Mouse (Mus musculus): ENCODE data around the gene Gpr141. TPM values are rescaled to one million over a fixed set of nuclear protein-coding genes. Genes with fewer than 3 reads are reported as not detected.
"Not testable (repeated sequence)": the region's sequence is repeated elsewhere in the genome, so short reads cannot be mapped to it uniquely, and the experiment has no call there.

The Gpr141 gene
- polyA plus RNA-seq, 1 experiment: 0.02 TPM

GRCm38 (mm10) chr13:19793761-19794160 is 30.3 kb downstream of the Gpr141 start:
- Histone ChIP-seq H3K36me3 (ENCODE audit: control insufficient read depth, insufficient read depth, low read length) (no peaks in the 10 kb centered on the region), H3K27me3 (ENCODE audit: control insufficient read depth, insufficient read depth, low read length) (no peaks in the 10 kb centered on the region), H3K27ac (ENCODE audit: control insufficient read depth, insufficient read depth, low read depth, low read length) (no peak overlapping the region), H3K4me1 (ENCODE audit: control insufficient read depth, insufficient read depth, low read length) (no peaks in the 10 kb centered on the region), H3K4me3 (ENCODE audit: control insufficient read depth, low read depth, low read length) (no peak overlapping the region)
- TF ChIP-seq CTCF (IDR thresholded peaks at IDR 0.05; ENCODE audit: control insufficient read depth, insufficient read depth, insufficient replicate concordance, low read depth, low read length): no peak
- no peak for TF ChIP-seq POLR2A (IDR thresholded peaks at IDR 0.05; ENCODE audit: control insufficient read depth, low read depth, low read length)

- H3K4me1 ChIP-seq (ENCODE audit: control insufficient read depth, insufficient read depth, low read length); H3K36me3 ChIP-seq (ENCODE audit: control insufficient read depth, insufficient read depth, low read length); H3K27ac ChIP-seq (ENCODE audit: control insufficient read depth, insufficient read depth, low read depth, low read length); H3K4me3 ChIP-seq (ENCODE audit: control insufficient read depth, low read depth, low read length); H3K27me3 ChIP-seq (ENCODE audit: control insufficient read depth, insufficient read depth, low read length): not testable (repeated sequence)
Observed at GRCm38 (mm10) chr13:19787946-19788345, 36.1 kb downstream of the Gpr141 start.

- H3K4me1 ChIP-seq (ENCODE audit: control insufficient read depth, insufficient read depth, low read length): peaks cover 8% of the 10 kb centered on the region
- H3K36me3 ChIP-seq (ENCODE audit: control insufficient read depth, insufficient read depth, low read length): no peaks in the 10 kb centered on the region
- TF ChIP-seq POLR2A (IDR thresholded peaks at IDR 0.05; ENCODE audit: control insufficient read depth, low read depth, low read length): no peak
- H3K27me3 ChIP-seq (ENCODE audit: control insufficient read depth, insufficient read depth, low read length): no peaks in the 10 kb centered on the region
- H3K27ac ChIP-seq (ENCODE audit: control insufficient read depth, insufficient read depth, low read depth, low read length): no peak overlapping the region
- H3K4me3 ChIP-seq (ENCODE audit: control insufficient read depth, low read depth, low read length): no peak overlapping the region
Observed at GRCm38 (mm10) chr13:19770163-19770562, 53.9 kb downstream of the Gpr141 start.

- Histone ChIP-seq H3K4me3 (ENCODE audit: control insufficient read depth, low read depth, low read length) (no peak overlapping the region), H3K36me3 (ENCODE audit: control insufficient read depth, insufficient read depth, low read length) (no peaks in the 10 kb centered on the region), H3K4me1 (ENCODE audit: control insufficient read depth, insufficient read depth, low read length) (no peaks in the 10 kb centered on the region), H3K27me3 (ENCODE audit: control insufficient read depth, insufficient read depth, low read length) (no peaks in the 10 kb centered on the region), H3K27ac (ENCODE audit: control insufficient read depth, insufficient read depth, low read depth, low read length) (no peak overlapping the region)
- TF ChIP-seq POLR2A (IDR thresholded peaks at IDR 0.05; ENCODE audit: control insufficient read depth, low read depth, low read length): no peak
- TF ChIP-seq CTCF (IDR thresholded peaks at IDR 0.05; ENCODE audit: control insufficient read depth, insufficient read depth, insufficient replicate concordance, low read depth, low read length): no peak
Observed at GRCm38 (mm10) chr13:19767202-19767601, 56.9 kb downstream of the Gpr141 start.

- H3K27me3 ChIP-seq (ENCODE audit: control insufficient read depth, insufficient read depth, low read length): no peaks in the 10 kb centered on the region
- TF ChIP-seq CTCF (IDR thresholded peaks at IDR 0.05; ENCODE audit: control insufficient read depth, insufficient read depth, insufficient replicate concordance, low read depth, low read length): no peak
- TF ChIP-seq POLR2A (IDR thresholded peaks at IDR 0.05; ENCODE audit: control insufficient read depth, low read depth, low read length): no peak
- H3K4me3 ChIP-seq (ENCODE audit: control insufficient read depth, low read depth, low read length): no peak overlapping the region
- no peak overlapping the region for H3K27ac ChIP-seq (ENCODE audit: control insufficient read depth, insufficient read depth, low read depth, low read length)
- no peaks in the 10 kb centered on the region for H3K4me1 ChIP-seq (ENCODE audit: control insufficient read depth, insufficient read depth, low read length)
- no peaks in the 10 kb centered on the region for H3K36me3 ChIP-seq (ENCODE audit: control insufficient read depth, insufficient read depth, low read length)
Observed at GRCm38 (mm10) chr13:19764276-19764675, 59.8 kb downstream of the Gpr141 start.

GRCm38 (mm10) chr13:19763211-19763610 is 60.8 kb downstream of the Gpr141 start:
- TF ChIP-seq POLR2A (IDR thresholded peaks at IDR 0.05; ENCODE audit: control insufficient read depth, low read depth, low read length) (no peak), CTCF (IDR thresholded peaks at IDR 0.05; ENCODE audit: control insufficient read depth, insufficient read depth, insufficient replicate concordance, low read depth, low read length) (no peak)
- Histone ChIP-seq H3K27me3 (ENCODE audit: control insufficient read depth, insufficient read depth, low read length) (no peaks in the 10 kb centered on the region), H3K36me3 (ENCODE audit: control insufficient read depth, insufficient read depth, low read length) (no peaks in the 10 kb centered on the region), H3K4me1 (ENCODE audit: control insufficient read depth, insufficient read depth, low read length) (no peaks in the 10 kb centered on the region), H3K4me3 (ENCODE audit: control insufficient read depth, low read depth, low read length) (no peak overlapping the region), H3K27ac (ENCODE audit: control insufficient read depth, insufficient read depth, low read depth, low read length) (no peak overlapping the region)

GRCm38 (mm10) chr13:19745741-19746140 is 78.3 kb downstream of the Gpr141 start:
- Histone ChIP-seq H3K36me3 (ENCODE audit: control insufficient read depth, insufficient read depth, low read length) (no peaks in the 10 kb centered on the region), H3K4me1 (ENCODE audit: control insufficient read depth, insufficient read depth, low read length) (no peaks in the 10 kb centered on the region), H3K4me3 (ENCODE audit: control insufficient read depth, low read depth, low read length) (no peak overlapping the region), H3K27me3 (ENCODE audit: control insufficient read depth, insufficient read depth, low read length) (no peaks in the 10 kb centered on the region), H3K27ac (ENCODE audit: control insufficient read depth, insufficient read depth, low read depth, low read length) (no peak overlapping the region)
- no peak for TF ChIP-seq POLR2A (IDR thresholded peaks at IDR 0.05; ENCODE audit: control insufficient read depth, low read depth, low read length)
- TF ChIP-seq CTCF (IDR thresholded peaks at IDR 0.05; ENCODE audit: control insufficient read depth, insufficient read depth, insufficient replicate concordance, low read depth, low read length): no peak

GRCm38 (mm10) chr13:19744536-19744935 is 79.5 kb downstream of the Gpr141 start:
- no peaks in the 10 kb centered on the region for H3K27me3 ChIP-seq (ENCODE audit: control insufficient read depth, insufficient read depth, low read length)
- no peaks in the 10 kb centered on the region for H3K4me1 ChIP-seq (ENCODE audit: control insufficient read depth, insufficient read depth, low read length)
- H3K4me3 ChIP-seq (ENCODE audit: control insufficient read depth, low read depth, low read length): no peak overlapping the region
- H3K36me3 ChIP-seq (ENCODE audit: control insufficient read depth, insufficient read depth, low read length): no peaks in the 10 kb centered on the region
- no peak overlapping the region for H3K27ac ChIP-seq (ENCODE audit: control insufficient read depth, insufficient read depth, low read depth, low read length)
- TF ChIP-seq POLR2A (IDR thresholded peaks at IDR 0.05; ENCODE audit: control insufficient read depth, low read depth, low read length): no peak
